Mouse (Mus musculus) induced T-regulatory cell, adult 2 months (primary cell): Measurements from ENCODE around the gene Casc4.
"Not testable (repeated sequence)": the region's sequence is repeated elsewhere in the genome, so short reads cannot be mapped to it uniquely, and the experiment has no call there.

Experiments used
- DNase-seq: peaks from one replicate; pipeline ENCODE4 v3.0.0-alpha.2; 2012; ENCODE audit warnings: low read depth

The Casc4 gene

DNA sequence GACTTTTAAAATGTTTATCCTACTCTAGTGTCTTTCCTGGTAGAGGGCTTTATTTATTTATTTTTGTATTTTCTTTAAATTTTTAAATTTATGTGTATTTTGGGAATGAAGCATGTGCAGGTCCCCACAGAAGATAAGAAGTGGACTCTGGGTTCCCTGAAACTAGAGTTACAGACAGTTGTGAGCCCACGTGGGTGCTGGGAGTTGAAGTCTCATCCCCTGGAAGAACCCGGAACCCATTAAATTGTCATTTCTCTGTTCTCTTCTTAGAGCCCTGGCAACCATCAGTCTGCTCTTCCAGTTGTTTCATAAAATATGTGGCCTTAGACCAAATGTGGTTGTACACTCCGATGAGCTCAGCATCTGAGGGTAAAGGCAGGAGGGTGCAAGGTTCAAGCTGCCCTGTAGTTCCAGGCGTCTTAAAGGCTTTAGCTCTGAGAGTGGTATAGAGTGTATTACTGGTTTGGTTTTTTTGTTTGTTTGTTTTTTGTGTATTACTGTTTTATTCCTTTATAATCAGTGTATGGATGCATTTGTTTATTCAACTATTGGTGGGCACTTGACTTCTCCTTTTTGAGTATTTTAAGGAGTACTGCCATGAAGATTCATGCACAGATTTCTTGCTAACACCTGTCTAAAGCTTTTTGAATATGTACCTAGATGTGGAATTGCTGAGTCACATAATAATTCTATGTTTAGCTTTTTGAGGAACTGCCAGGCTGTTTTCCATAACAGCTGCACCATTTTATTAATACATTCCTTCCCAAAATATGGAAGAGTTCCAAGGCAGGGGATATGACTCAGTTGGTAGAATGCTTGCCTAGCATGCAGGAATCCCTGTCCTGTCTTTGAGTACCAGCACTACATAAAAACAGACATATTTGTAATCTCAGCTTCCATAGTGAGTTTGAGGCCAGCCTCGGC lies 49.5 kb downstream of the Casc4 start:
- no peak for DNase-seq

- DNase-seq, result not testable (repeated sequence)
Observed at GRCm38 (mm10) chr2:121937624-121938023, 70.9 kb downstream of the Casc4 start.

DNA sequence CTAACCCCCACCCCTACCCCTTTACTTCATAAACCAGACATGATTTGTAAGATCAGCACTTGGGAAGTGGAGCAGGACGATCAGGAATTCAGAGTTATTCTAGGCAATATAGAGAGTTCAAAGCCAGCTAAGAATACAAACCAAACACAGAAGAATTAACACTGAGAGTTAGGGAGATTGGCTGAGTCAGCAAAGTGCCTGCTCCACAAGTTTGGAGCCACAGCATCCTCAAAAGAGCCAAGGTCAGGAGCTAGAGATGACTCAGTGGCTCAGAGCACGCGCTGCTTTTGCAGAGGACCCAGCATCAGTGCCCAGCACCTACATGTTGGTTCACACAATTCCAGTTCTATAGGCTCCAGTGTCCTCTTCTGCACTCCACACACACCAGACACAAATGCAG lies 76.6 kb downstream of the Casc4 start:
- no peak for DNase-seq

DNA sequence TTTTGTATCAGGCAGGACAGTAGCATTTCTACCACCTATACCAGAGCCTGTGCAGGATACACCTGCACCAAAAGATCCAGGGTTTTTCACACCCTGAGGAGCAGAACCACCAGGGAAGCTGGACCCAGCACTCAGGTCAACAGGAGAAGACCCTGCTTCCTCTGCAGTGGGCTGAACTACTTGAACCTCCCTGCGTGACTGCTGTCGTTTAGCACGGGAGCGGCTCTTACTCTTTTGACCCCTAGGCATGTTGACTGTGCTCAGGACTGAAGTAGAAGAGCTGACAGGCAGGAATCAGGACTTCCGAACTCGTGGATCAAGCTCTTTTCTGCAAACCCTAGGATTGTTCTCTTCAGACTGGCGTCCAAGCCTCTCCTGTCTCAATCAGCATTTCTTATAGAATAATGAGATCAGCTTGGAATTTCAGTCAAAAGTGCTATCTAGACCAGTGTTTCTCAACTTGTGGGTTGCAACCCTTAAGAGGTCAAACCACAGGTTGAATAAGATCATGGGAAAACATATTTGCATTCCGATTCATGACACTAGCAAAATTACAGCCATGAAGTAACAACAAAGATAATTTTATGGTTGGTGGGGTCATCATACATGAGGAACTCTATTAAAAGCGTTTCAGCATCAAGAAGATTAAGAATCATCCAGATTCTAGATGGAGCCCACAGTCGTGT lies 88.3 kb downstream of the Casc4 start:
- no peak for DNase-seq

GRCm38 (mm10) chr2:121955765-121956223 lies 89.0 kb downstream of the Casc4 start, which contains the start of the genes Ctdspl2 and Mageb3:
Gene Ctdspl2 (plus strand): TSS chr2:121956001.
Gene Mageb3 (minus strand): TSS chr2:121956092.
- DNase-seq, result peak; percentile 96

DNA sequence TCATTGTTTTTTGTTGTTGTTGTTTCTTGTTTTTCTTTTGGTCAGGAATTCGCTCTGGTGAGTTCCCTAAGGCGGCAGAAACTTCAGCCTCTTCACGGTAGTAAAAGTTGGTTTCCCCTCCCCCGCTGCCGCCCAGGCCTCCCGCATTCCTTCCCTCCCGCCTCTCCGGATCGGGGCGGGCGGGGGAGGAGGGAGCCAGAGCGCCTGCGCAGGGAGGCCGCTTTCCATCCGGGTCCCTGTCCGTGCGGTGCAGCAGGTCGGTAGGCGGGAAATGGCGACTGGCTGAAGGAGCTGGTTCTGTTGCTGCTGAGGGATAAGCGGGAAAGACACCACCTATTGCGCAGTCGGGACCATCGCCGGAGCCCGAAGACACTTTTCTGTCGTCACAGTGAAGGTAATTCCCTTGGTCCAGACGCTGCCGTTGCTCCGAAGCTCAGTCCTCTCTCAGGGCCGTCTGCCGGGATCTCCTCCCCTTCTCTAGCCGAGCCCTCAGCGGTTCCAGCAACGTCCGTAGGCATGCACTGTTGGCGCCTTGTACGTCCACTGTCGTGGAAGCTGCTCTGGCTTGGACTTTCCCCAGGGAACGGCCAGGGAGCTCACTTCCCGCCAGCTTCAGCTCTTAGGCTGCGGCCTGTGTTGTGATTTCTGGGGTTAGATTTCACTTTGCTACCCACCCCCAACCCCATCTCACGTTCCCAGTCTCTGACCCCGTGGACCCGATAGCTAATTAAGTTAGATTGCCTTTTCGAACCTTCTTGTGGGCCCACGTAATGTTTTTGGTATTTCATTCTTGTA lies 89.7 kb downstream of the Casc4 start:
- DNase-seq, result peak; percentile 96

GRCm38 (mm10) chr2:121957216-121957792 lies 90.5 kb downstream of the Casc4 start:
- DNase-seq, result peak; percentile 63
